Mouse (Mus musculus) bone marrow, adult 2 months (tissue): ENCODE results near the gene Pms1.

ENCODE experiments used
- CTCF ChIP-seq: fragments of 200-500 bp; IDR thresholded peaks from 2 replicates; pipeline ENCODE4 v1.5.1; 2011; ENCODE audit warnings: low read length, control low read depth; ENCODE audit not compliant: control insufficient read depth, insufficient read depth
- POLR2A ChIP-seq: fragments of 200-500 bp; IDR thresholded peaks from 2 replicates; pipeline ENCODE4 v1.6.1; 2011; ENCODE audit warnings: low read depth, mild to moderate bottlenecking, control low read depth, low read length, borderline replicate concordance; ENCODE audit not compliant: control insufficient read depth

DNA sequence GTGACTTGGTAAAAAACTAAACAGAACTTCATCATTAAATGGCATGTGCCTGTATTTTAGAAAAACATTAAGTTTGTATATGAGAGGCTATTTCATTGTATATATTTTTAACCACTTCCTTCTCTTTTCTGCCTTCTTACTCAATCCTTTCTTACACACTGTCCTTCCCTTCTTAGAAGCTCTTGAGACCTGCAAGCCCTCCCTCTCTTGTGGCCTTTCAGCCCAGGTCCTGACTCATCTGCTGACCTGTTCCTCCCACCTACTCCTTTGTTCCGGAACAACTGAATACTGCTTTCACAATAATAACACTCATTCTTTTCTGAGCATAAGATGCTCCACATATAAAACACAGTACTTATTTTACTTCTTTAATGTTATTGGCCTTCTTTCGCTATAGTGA, 44.3 kb upstream of the Pms1 start:
- TF ChIP-seq POLR2A (no peak), CTCF (no peak)
